Mouse (Mus musculus): ENCODE data around the gene Clstn3.
A peak's percentile ranks its signal among the peaks of the same experiment; 100 is the strongest.
"Not testable (repeated sequence)": the region's sequence is repeated elsewhere in the genome, so short reads cannot be mapped to it uniquely, and the experiment has no call there.

Gene Clstn3

DNA sequence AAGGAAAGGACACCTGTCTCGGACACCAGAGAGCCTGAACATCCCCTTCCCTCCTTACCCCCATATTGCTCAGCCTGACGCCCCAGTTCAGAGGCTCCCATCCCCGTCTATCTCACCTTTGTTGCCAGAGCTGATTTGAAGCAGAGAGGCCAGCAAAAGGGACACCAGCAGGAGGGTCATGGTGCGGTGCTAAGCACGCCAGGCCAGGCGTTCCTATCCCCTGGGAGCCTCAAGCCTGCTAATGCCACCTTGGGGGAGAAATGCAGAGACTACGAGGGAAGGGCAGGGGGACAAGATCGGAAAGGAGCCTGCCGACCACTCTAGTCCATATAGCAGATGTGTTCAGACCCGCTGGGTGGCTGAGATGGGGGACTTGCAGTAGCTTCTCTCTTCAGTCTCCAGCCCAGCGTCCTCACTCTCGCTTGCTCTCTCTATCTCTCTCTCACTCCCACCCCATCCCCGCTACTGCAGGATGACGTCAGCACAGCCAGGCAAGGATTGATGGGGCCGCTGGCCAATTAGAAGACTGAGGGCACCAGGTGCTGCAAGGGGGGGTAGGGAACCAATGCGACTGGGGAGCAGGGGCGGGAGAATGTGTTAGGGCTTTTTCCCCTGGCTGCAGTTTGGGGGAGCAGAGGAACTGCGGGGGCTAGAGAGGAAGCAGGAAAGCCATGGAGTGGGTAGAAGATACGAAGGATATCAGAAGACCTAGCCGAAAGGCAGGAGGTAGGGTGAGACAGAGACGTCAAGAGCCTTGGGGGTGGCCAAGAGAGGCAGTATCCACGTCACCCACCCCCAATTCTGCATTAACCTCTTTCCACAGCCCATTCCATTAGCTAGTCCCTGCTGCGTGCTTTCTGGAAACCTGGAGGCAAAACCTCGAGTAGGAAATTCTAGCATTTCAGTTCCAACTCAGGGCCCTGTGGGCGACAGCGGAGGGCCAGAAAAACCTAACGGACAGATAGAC lies at the start of gene Clstn3:
TSS of gene Clstn3 (minus strand) at position 490 of the 967 bp plus-strand sequence.
- DNase-seq (ENCODE audit: low spot score) = peak; percentile 83

DNA sequence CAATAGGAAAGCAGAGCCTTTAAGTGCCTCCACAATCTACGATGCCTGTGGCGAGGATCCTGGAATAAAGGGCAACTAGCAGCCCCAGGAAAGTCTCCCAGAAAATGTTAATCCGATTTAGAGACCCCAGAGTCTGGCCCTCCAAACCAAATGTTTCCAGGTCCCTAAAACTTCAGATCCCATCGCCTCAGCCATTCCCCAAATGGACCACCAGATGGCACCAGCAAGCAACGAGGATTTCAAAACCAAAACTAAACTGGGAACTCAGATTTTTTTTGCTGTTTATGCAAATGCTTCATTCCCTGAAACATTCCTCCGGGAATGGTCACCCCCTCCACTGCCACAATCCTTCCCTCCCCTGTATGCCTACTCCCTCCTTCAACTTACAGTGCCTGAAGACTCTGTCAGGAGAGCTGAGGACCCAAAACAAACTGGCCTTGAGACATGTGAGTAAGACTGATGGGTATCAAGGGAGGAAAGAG lies 47.8 kb upstream of the Clstn3 start, which contains the start of gene C1ra:
TSS of gene C1ra (plus strand) at position 51 of the 482 bp plus-strand sequence.
- DNase-seq (ENCODE audit: low spot score) = peak; percentile 22

DNA sequence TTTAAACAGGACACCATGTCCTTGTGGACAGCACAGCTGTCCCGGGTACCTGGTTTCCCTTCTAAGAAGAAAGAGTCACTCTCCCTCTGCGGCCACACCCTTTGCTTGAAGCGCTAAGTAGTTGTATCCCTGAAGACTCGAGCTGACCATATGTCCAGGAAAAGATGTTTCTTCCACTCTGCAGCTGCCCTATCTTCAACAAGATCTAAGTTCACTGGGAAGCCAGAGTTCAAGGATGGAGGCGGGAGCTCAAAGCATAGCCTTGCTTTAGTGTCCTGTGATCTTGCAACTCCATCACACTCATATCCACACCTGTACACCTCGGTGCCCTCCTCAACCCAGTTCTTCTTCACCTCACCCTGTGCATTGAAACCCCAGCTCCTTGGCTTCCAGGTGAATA lies 47.3 kb upstream of the Clstn3 start:
- DNase-seq (ENCODE audit: low spot score) = no peak

DNA sequence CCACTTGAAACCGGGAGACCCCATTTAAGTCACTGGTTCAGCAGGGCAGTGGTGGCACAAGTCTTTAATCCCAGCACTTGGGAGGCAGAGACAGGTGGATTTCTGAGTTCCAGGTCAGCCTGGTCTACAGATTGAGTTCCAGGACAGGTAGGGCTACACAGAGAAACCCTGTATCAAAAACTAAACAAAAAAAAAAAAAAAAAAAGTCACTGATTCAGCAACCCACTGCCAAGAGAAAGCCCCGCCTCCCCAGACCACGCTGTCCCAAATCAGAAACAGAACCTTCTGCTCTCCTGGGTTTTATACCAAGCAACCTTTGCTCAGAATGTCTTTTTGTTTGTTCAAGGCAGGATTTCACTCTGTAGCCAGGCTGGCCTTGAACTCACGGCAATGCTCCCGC lies 44.6 kb upstream of the Clstn3 start:
- DNase-seq (ENCODE audit: low spot score) = not testable (repeated sequence)

DNA sequence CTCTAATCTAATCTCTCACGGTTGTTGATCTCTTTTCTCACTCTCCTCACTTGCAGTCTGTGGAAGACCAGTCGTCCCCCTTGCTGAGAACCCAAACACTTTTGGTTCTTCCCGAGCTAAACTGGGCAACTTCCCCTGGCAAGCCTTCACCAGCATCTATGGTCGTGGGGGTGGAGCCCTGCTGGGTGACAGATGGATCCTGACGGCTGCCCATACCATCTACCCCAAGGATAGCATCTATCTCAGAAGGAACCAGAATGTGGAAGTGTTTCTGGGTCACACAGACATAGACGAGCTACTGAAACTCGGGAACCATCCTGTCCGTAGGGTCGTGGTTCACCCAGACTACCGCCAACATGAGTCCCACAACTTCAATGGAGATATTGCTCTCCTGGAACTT lies 43.7 kb upstream of the Clstn3 start:
- DNase-seq (ENCODE audit: low spot score) = no peak

DNA sequence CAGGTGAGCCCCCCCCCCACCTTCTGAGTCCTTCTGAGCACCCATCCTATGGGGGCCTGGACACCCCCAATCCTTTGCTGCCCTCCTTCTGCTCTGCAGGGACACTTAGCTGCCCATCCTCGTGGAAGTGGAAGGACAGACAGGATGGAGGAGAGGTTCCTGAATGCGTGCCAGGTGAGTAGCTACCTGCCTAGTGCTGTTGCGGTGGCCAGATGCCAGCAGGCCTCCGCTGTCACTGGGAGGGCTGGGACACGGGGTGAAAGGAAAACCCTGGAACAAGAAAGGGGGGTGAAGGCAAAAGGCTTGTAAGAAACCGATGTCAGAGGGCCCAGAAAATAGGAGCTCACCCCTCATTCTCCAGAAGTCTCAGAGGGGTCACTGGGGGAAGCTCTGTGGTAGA lies 42.4 kb upstream of the Clstn3 start:
- no peak for DNase-seq (ENCODE audit: low spot score)

DNA sequence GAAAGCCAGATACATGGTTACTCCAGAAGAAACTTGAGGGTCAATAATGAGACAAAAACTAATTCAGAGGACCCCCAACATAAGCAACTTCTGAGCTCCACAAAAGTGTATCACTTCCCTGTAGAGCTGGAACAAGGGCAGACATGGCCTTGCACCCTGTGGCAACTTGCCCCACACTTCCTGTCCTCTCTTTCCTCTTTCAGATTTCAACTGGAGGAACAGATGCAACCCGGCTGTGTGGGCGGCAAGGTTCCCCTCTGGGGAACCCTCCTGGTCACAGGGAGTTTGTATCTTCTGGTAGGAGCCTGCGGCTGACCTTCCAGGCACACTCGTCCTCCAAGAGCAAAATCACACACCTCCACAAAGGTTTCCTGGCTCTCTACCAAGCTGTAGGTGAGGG lies 40.4 kb upstream of the Clstn3 start:
- no peak for DNase-seq (ENCODE audit: low spot score)

DNA sequence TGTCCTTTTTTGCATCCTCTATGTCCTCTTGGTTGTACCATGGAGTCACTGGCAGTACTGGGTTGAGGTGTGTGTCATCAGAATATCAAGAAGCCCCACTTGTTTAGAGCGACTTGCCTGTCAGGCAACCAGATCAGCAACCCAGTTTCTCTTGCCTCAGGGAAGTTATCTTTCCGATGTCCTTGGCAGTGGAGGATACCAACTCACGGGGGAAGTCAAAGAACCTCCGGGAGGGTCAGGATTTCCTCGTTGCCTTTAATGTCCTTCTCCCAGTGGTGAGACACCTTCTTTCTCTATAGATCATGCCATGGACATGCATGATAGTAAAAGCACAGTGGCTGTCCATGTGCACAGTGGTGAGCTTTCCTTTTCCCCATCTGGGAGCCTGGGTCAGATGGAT lies 37.4 kb upstream of the Clstn3 start:
- DNase-seq (ENCODE audit: low spot score) = no peak

DNA sequence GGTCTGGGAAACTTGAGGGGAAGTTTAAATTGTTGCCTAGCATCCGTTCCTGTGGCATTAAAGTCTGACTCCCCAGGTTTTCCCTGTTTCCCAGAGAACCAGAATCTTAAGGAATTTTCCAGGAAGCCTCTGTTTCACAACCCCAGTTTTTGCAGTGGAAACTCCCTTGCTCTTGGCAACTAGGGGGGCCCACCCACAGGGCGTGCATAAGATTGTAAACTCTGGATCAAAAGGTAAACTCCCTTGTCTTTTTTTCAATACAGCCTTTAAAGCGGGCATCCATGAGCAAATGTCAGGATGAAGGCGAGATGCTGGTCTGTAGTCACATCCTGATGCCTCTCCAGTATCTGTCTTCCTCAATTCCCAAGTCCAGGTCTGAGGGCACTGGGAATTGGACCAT lies 36.9 kb upstream of the Clstn3 start:
- no peak for DNase-seq (ENCODE audit: low spot score)

DNA sequence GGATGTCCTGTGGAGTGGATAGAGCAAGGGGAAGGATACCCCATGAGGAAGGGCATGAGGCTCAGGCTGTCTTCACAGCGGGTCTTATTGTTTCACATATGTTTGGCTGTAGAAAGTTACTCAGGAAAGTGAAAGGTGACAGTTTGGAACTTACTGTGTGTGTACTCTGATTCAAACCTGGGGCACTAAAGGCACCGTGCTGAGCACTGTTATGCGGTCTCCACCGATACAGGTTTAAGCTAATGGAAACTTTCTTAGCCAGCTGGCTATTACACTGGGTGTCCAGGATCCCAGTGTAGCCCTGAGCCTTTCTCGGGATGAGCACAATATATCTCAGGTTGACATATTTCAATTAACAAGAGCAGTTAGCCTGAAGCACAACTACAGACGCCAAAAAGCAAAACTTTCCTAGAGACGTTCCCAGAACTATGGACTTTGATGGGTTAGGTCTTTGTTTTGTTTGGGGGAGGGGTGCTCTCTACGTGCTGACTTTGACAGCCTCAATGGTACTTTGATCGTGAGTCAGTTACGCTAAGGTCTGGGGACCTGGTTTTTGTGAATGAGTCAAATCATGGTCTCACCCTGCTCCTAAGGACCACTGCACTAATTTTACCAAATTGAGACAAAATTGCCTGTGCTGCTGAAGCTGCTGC lies 35.4 kb upstream of the Clstn3 start:
- no peak for DNase-seq (ENCODE audit: low spot score)

DNA sequence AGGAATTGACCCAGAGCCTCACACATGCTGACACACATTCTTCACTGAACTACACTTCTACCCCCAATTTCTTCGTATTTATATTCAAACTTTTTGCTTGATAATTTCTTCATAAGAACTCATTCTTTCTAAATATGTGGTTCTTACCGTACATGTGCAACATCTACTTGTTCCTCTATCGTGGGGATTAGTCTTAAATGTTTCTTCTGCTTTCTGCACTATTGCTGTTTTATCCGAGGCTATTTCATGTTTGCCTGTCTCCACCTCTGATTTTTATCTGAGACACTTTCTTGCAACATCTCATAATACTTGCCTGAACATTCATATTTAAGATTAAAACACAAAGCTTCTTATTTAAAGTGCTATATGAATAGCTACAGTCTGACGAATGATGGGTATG lies 31.5 kb upstream of the Clstn3 start:
- no peak for DNase-seq (ENCODE audit: low spot score)

DNA sequence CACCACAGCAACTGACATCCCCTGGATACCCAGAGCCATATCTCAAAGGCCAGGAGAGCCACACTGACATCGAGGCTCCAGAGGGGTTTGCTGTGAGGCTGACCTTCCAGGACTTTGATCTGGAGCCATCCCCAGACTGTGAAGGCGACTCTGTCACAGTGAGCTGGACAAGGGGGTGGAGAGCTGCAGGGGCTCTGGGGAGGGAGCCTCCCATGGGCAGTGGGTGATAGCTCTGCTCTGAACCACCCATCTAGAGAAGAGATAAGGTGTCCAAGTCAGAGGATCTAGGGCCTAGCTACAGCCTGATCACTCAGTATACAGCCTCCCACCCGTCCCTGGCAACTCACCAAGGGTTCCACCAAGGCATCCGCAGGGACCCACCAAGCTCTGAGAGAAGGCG lies 29.3 kb upstream of the Clstn3 start:
- DNase-seq (ENCODE audit: low spot score) = no peak

DNA sequence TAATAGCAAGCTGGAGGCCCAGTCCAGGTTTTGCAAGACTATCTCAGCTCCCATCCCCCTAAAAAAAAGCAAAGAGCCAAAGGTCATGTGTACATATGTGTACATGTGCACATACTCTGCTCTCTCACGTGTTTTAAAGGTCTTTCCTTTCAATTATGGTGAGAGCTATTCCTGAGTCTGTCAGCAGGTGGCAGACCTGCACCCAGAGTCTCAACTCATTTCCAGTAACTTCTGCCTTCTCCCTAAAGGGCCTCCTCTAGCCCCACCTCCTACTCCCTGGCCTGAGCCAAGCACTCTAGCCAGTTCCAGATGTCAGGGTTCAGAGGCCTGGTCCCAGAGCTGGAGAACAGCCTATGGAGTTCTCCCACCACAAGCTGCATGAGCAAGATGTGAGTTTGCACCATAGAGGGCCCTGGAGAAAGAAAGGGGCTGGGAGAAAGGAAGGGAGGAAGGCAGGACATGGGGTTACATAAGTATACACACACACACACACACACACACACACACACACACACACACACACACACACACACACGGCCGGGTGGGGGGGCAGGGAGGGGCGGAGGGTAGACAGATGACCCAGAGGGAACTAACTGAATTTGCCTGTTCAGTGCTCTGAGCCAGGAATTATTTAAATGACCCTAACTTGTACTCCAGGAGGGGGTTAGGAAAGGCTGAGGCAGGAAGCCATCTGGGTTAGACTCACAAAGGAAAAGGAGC lies 28.4 kb upstream of the Clstn3 start, which contains the start of gene C1rl:
TSS of gene C1rl (plus strand) at position 272 of the 720 bp plus-strand sequence.
- peak; percentile 85 for DNase-seq (ENCODE audit: low spot score)

DNA sequence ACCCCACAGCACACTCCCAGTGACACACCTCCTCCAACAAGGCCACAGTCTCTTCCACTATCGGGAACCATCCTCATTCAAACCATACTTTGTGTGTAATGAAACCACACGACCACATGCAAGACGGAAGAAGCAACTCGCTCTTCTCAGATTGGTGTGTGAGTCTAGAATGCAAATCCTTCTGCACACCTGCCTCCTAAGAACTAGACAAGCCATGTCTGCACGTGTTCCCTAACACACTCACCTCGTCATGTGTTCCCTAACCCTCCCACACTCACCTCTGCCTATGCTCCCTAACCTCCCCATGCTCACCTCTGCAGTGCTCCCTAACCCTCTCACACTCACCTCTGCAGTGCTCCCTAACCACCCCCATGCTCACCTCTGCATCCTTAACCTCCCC lies 26.8 kb upstream of the Clstn3 start:
- no peak for DNase-seq (ENCODE audit: low spot score)

DNA sequence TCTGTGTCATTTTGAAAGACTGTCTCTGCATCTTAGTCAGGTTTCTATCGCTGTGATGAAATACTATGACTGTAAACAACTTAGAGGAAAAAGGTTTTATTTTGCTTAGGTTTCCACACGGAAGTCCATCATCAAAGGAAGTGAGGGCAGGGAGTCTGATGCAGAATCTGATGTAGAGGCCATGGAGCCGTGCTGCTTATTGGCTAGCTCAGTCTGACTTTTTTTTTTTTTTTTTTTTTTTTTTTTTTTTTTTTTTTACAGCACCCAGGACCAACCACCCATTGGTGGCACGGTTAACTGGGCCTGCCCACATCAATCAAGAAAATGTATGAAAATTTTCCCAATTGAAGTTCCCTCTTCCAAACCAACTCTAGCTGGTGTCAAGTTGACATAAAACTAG lies 24.4 kb upstream of the Clstn3 start:
- DNase-seq (ENCODE audit: low spot score) = no peak

DNA sequence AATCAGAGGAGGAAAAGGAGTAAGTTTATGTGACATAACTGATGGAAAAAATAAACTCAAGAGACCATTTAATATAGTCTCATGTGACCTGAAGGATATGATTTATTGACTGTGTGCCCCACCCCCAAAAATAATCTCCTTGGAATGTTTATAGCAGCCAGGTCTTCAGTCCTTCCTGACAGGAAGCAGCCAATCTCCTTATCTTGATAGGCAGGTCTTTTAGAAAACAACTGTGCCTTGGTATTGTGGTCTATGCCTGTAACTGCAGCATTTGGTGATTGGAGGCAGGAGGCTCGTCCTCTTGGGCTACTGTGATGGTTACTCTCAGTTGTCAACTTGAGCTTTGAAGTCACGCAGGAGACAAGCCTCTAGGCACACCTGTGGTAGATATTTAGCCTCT lies 22.9 kb upstream of the Clstn3 start:
- DNase-seq (ENCODE audit: low spot score) = no peak

DNA sequence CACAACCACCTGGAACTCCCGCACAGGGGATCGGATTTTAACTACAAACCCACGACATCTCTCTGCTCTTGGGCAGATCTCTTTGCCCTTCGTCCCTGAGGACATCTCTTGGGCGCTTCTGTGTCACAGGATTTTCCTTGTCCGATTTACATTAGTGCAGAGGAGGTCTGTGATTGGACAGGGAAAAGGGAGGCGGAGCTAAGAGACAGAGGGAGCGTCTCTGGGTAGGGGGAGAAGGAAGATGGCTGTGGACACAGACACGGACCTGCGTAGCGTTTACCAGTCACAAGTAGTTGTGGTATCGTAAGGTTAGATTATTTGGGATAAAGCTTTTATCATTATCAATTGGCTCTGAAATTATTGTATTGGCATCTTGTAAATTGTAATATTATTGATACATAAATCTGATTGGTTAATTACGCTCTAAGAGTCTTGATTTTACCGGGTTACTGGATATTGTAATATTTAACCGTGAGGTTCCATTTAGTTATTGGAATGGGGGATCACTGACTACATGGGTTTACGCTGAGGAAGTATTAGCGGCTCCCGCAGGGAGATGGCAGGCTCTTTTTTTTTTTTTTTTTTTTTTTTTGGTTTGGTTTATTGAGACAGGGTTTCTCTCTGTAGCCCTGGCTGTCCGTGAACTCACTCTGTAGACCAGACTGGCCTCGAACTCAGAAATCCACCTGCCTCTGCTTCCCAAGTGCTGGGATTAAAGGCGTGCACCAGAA lies 21.0 kb upstream of the Clstn3 start:
- DNase-seq (ENCODE audit: low spot score) = no peak

DNA sequence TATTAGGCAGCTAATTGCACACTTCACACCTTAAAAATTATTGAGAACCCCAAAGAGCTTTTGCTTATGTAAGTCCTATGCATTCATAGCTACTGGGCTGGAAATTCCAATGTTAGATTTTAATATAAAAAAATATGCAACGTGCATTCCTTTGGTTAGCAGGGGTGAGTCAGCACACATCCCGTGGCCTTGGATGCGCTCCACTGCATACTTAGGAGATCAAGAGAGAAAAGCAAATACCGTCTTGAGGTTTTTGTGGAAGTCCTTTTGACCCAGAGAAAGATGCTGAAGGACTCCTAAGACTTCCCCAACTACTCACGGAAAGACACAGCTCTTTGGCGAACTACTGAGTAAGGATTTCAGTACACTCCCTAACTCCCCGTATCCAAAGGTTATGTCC lies 20.3 kb upstream of the Clstn3 start:
- DNase-seq (ENCODE audit: low spot score) = no peak

DNA sequence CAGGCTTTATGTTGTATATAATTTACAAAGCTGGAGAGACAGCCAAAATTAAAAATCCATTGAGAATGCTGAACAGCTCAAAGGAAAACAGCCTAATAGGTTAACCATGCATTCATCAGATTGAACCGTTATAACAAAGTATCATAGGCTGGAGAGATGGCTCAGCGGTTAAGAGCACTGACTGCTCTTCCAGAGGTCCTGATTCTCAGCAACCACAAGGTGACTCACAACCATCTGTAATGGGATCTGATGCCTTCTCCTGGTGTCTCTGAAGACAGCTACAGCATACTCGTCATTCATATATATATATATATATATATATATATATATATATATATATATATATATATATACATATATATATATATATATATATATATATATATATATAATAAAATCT lies 19.2 kb upstream of the Clstn3 start:
- not testable (repeated sequence) for DNase-seq (ENCODE audit: low spot score)

DNA sequence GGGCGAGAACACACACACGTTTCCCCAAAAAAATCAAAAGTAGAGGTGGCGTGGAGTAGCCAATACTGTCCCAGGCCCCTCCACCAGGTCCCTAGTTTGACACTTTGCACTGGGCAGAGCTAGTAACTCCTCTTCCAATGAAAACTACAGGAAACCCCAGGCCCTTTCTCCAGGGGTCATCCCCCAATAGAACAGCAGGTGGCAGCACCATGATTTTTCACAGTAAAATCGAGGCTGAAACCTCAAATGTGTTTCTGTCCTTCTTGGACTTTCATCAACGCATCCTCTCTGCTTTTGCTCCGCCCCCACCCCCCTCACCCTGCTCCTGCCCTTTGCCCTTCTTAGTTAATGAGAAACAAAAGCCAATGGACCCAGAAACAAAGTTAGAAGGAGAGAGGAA lies 17.0 kb upstream of the Clstn3 start:
- no peak for DNase-seq (ENCODE audit: low spot score)

DNA sequence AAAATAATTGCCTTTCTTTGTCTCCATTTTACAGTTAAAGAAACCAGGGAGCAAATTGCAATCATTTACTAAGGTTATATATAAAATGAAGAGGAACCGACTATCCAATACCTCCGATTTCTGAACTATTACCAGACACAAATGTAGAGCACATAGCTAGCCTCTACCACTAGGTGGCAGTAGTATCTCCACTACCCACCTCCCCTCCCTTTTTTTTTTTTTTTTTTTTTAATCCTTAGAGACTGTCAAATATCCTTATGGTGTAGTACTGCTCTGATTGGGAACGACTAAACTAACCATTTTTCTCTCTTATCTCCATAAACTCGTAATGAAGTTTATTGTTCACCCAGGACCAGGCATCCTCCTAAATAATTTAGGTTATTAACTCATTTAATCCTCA lies 15.7 kb upstream of the Clstn3 start:
- DNase-seq (ENCODE audit: low spot score) = no peak

DNA sequence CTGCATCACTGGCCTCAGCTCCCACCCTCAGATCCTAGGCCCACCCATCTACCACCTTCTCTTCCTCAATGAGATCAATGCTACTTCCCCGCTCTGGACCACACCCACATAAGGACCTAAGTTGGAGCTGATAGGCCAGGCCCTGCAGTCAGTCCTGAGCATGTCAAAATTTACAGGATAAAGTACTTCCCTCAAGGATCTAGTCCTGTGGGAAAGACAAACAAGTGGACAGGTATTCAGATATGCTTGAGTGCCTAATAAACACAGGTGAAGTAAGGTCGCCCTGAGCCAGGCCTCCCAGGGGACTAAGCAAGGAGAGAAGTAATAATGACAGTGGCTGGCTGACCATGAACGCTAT lies 15.0 kb upstream of the Clstn3 start:
- no peak for DNase-seq (ENCODE audit: low spot score)

Measured in c-Kit-positive CD71-positive TER-119-positive erythroid progenitor cells, embryonic 14.5 days (primary cell).